Mouse (Mus musculus) liver, adult 2 months (tissue): ENCODE data around the gene Sohlh1. TPM values are rescaled to one million over a fixed set of nuclear protein-coding genes. Genes with fewer than 3 reads are reported as not detected.

Experiments
- DNase-seq: peaks from one replicate; pipeline ENCODE4 v3.0.0-alpha.2; 2011; ENCODE audit warnings: low read depth, low spot score; ENCODE audit errors: extremely low read depth
- H3K27ac ChIP-seq: fragments of 200-500 bp; replicated peaks from 2 replicates; pipeline ENCODE4 v1.5.1; 2012; ENCODE audit warnings: low read depth, mild to moderate bottlenecking, control low read depth, inconsistent platforms, low read length; ENCODE audit not compliant: insufficient read depth
- H3K27me3 ChIP-seq: fragments of 200-500 bp; 2 replicates; pipeline ENCODE4 v1.6.1; 2012; ENCODE audit warnings: mild to moderate bottlenecking, moderate library complexity, low read length, inconsistent platforms; ENCODE audit not compliant: control insufficient read depth, insufficient read depth
- H3K36me3 ChIP-seq: fragments of 200-500 bp; 2 replicates; pipeline ENCODE4 v1.6.1; 2012; ENCODE audit warnings: low read length, inconsistent platforms; ENCODE audit not compliant: control insufficient read depth, insufficient read depth
- H3K4me1 ChIP-seq: fragments of 200-500 bp; 2 replicates; pipeline ENCODE4 v1.6.1; 2011; ENCODE audit warnings: low read length; ENCODE audit not compliant: control insufficient read depth, insufficient read depth
- H3K4me3 ChIP-seq: fragments of 200-500 bp; 2 replicates; pipeline ENCODE4 v1.5.1; 2011; ENCODE audit warnings: low read depth, mild to moderate bottlenecking, control low read depth, low read length, moderate library complexity; ENCODE audit not compliant: insufficient read depth
- H3K79me2 ChIP-seq: fragments of 200-500 bp; 2 replicates; pipeline ENCODE4 v1.6.1; 2012; ENCODE audit warnings: inconsistent platforms, mild to moderate bottlenecking, low read length, moderate library complexity; ENCODE audit not compliant: control insufficient read depth, insufficient read depth
- H3K9ac ChIP-seq: fragments of 200-500 bp; 2 replicates; pipeline ENCODE4 v1.6.1; 2012; ENCODE audit warnings: low read depth, mild to moderate bottlenecking, control low read depth, inconsistent platforms, low read length
- CTCF ChIP-seq: fragments of 200-500 bp; IDR thresholded peaks from 2 replicates; pipeline ENCODE4 v1.5.1; 2011; ENCODE audit warnings: low read depth, low read length, control low read depth
- POLR2A ChIP-seq: fragments of 200-500 bp; IDR thresholded peaks from 2 replicates; pipeline ENCODE4 v1.6.1; 2011; ENCODE audit warnings: low read length, control low read depth; ENCODE audit not compliant: insufficient read depth; ENCODE audit errors: extremely low read depth
- WGBS: fragments of 180-500 bp; shearing (Covaris S2); methylation state at CpG from one replicate; pipeline ENCODE4 v1.1.7; 2018; 5-methylcytosine and 5-hydroxymethylcytosine counted together
- polyA plus RNA-seq: library from polyadenylated mRNA; depleted of rRNA; stranded (reverse); fragments of >200 nt; gene quantifications from 2 replicates; pipeline ENCODE4 v1.2.3, GENCODE M21; 2012; rRNA removed
- total RNA-seq: library from RNA; depleted of rRNA; stranded (reverse); fragments of >200 nt; gene quantifications from 2 replicates; pipeline ENCODE4 v1.2.3, GENCODE M21; 2014; rRNA removed

Sohlh1 gene
- total RNA-seq (not detected in 2 replicates), polyA plus RNA-seq (not detected in 2 replicates)

- no peak within 1 kb of the TSS for H3K4me3 ChIP-seq
- no peaks in the 10 kb centered on the region for H3K27me3 ChIP-seq
- TF ChIP-seq POLR2A, result no peak
- TF ChIP-seq CTCF, result no peak
- H3K36me3 ChIP-seq, result no peaks in the 10 kb centered on the region
- no peak within 1 kb of the TSS for H3K9ac ChIP-seq
- 79% methylated on average over 16 of the region's 16 CpGs for WGBS
- no peaks in the 10 kb centered on the region for H3K79me2 ChIP-seq
- H3K4me1 ChIP-seq, result no peaks in the 10 kb centered on the region
- no peak within 1 kb of the TSS for H3K27ac ChIP-seq
- DNase-seq, result no peak
These were observed at the start of gene Sohlh1 for GRCm38 (mm10) chr2:25847226-25847625. Gene Sohlh1 (minus strand): TSS chr2:25847248.

- H3K4me3 ChIP-seq, result no peak overlapping the region
- no peaks in the 10 kb centered on the region for H3K79me2 ChIP-seq
- no peak overlapping the region for H3K27ac ChIP-seq
- TF ChIP-seq CTCF, result no peak
- no peak for TF ChIP-seq POLR2A
- H3K9ac ChIP-seq, result no peak overlapping the region
- H3K36me3 ChIP-seq, result no peaks in the 10 kb centered on the region
- WGBS, result 85% methylated on average over 7 of the region's 7 CpGs
- H3K27me3 ChIP-seq, result no peaks in the 10 kb centered on the region
- no peak for DNase-seq
- no peaks in the 10 kb centered on the region for H3K4me1 ChIP-seq
These were observed 45.4 kb upstream of the Sohlh1 start for GRCm38 (mm10) chr2:25892440-25892839.

GRCm38 (mm10) chr2:25888144-25888543, 41.1 kb upstream of the Sohlh1 start:
- no peak for DNase-seq
- H3K4me3 ChIP-seq, result no peak overlapping the region
- no peak overlapping the region for H3K9ac ChIP-seq
- TF ChIP-seq CTCF (no peak), POLR2A (no peak)
- no peaks in the 10 kb centered on the region for H3K79me2 ChIP-seq
- no peaks in the 10 kb centered on the region for H3K36me3 ChIP-seq
- H3K27me3 ChIP-seq, result no peaks in the 10 kb centered on the region
- no peaks in the 10 kb centered on the region for H3K4me1 ChIP-seq
- H3K27ac ChIP-seq, result no peak overlapping the region
- WGBS, result 63% methylated on average over 5 of the region's 5 CpGs

- H3K4me3 ChIP-seq, result no peak overlapping the region
- no peaks in the 10 kb centered on the region for H3K27me3 ChIP-seq
- no peak overlapping the region for H3K9ac ChIP-seq
- no peak for DNase-seq
- H3K4me1 ChIP-seq, result no peaks in the 10 kb centered on the region
- no peaks in the 10 kb centered on the region for H3K36me3 ChIP-seq
- no peak for TF ChIP-seq CTCF
- TF ChIP-seq POLR2A, result no peak
- 54% methylated on average over 8 of the region's 8 CpGs for WGBS
- no peaks in the 10 kb centered on the region for H3K79me2 ChIP-seq
- no peak overlapping the region for H3K27ac ChIP-seq
These were observed 40.2 kb upstream of the Sohlh1 start for GRCm38 (mm10) chr2:25887226-25887625.

- WGBS, result 81% methylated on average over 3 of the region's 3 CpGs
- Histone ChIP-seq H3K79me2 (no peaks in the 10 kb centered on the region), H3K4me1 (no peaks in the 10 kb centered on the region), H3K9ac (no peak overlapping the region), H3K27me3 (no peaks in the 10 kb centered on the region), H3K4me3 (no peak overlapping the region), H3K36me3 (no peaks in the 10 kb centered on the region), H3K27ac (no peak overlapping the region)
- TF ChIP-seq POLR2A, result no peak
- no peak for TF ChIP-seq CTCF
- no peak for DNase-seq
These were observed 37.7 kb upstream of the Sohlh1 start for GRCm38 (mm10) chr2:25884756-25885155.

- no peaks in the 10 kb centered on the region for H3K79me2 ChIP-seq
- no peak overlapping the region for H3K4me3 ChIP-seq
- DNase-seq, result no peak
- H3K4me1 ChIP-seq, result no peaks in the 10 kb centered on the region
- TF ChIP-seq POLR2A, result no peak
- no peak for TF ChIP-seq CTCF
- no peak overlapping the region for H3K27ac ChIP-seq
- H3K9ac ChIP-seq, result no peak overlapping the region
- H3K36me3 ChIP-seq, result no peaks in the 10 kb centered on the region
- WGBS, result 52% methylated on average over 1 of the region's 1 CpGs
- peaks cover 3% of the 10 kb centered on the region; the same call in 1 of the 2 replicates for H3K27me3 ChIP-seq
These were observed 35.2 kb upstream of the Sohlh1 start for GRCm38 (mm10) chr2:25882276-25882675.
